Mouse (Mus musculus) MEL (cell line): ENCODE measurements around the gene Speg. TPM values are rescaled to one million over a fixed set of nuclear protein-coding genes. Genes with fewer than 3 reads are reported as not detected.

Experiments
- DNase-seq: peaks from one replicate; pipeline ENCODE4 v3.0.0; 2011; ENCODE audit warnings: low read depth, low spot score
- H3K27ac ChIP-seq: 2 replicates; pipeline ENCODE4 v1.5.1; 2012; ENCODE audit warnings: low read depth, mild to moderate bottlenecking, control low read depth, low read length, moderate library complexity; ENCODE audit not compliant: control insufficient read depth
- H3K27me3 ChIP-seq, 2 experiments: fragments of 150-350 bp in 1 of 2; sonication (generic) in 1 of 2; 2 replicates each; pipeline ENCODE4 v1.6.1; 2012; ENCODE audit warnings: low read length in 2 of 2, mild to moderate bottlenecking in 2 of 2, improper control_type of control experiment in 1 of 2, moderate library complexity in 1 of 2; ENCODE audit not compliant: insufficient read depth in 2 of 2, control insufficient read depth in 1 of 2
- H3K36me3 ChIP-seq, 2 experiments: 2 replicates each; pipeline ENCODE4 v1.6.1; 2012 to 2014; ENCODE audit warnings: low read length in 2 of 2, improper control_type of control experiment in 1 of 2, inconsistent platforms in 1 of 2, mild to moderate bottlenecking in 1 of 2; ENCODE audit not compliant: insufficient read depth in 2 of 2, control insufficient read depth in 1 of 2
- H3K4me1 ChIP-seq, 2 experiments: fragments of 150-350 bp in 1 of 2; sonication (generic) in 1 of 2; 2 replicates each; pipeline ENCODE4 v1.6.1; 2012; ENCODE audit warnings: low read length in 2 of 2, improper control_type of control experiment in 1 of 2, mild to moderate bottlenecking in 1 of 2; ENCODE audit not compliant: insufficient read depth in 2 of 2, control insufficient read depth in 1 of 2
- H3K4me3 ChIP-seq, 2 experiments: fragments of 150-350 bp in 1 of 2; sonication (generic) in 1 of 2; 2 replicates each; pipeline ENCODE4 v1.5.1; 2012; ENCODE audit warnings: low read depth in 2 of 2, low read length in 2 of 2, mild to moderate bottlenecking in 2 of 2, moderate library complexity in 2 of 2, control low read depth in 1 of 2, improper control_type of control experiment in 1 of 2; ENCODE audit not compliant: control insufficient read depth in 1 of 2, insufficient read depth in 1 of 2
- H3K79me2 ChIP-seq: 2 replicates; pipeline ENCODE4 v1.6.1; 2012; ENCODE audit warnings: mild to moderate bottlenecking, low read length, moderate library complexity; ENCODE audit not compliant: control insufficient read depth, poor library complexity, insufficient read depth
- H3K9ac ChIP-seq: 2 replicates; pipeline ENCODE4 v1.6.1; 2012; ENCODE audit warnings: low read depth, mild to moderate bottlenecking, control low read depth, low read length, moderate library complexity; ENCODE audit not compliant: control insufficient read depth, poor library complexity, severe bottlenecking
- H3K9me3 ChIP-seq: fragments of 150-350 bp; sonication (generic); replicated peaks from 2 replicates; pipeline ENCODE4 v1.6.1; 2012; ENCODE audit warnings: mild to moderate bottlenecking, low read length, improper control_type of control experiment, moderate library complexity; ENCODE audit not compliant: insufficient read depth
- BHLHE40 ChIP-seq: IDR thresholded peaks from 2 replicates; pipeline ENCODE4 v1.6.1; 2012; ENCODE audit warnings: low read depth, mild to moderate bottlenecking, inconsistent platforms, low read length, improper control_type of control experiment, borderline replicate concordance
- CHD1 ChIP-seq: IDR thresholded peaks from 2 replicates; pipeline ENCODE4 v1.6.1; 2012; ENCODE audit warnings: low read depth, mild to moderate bottlenecking, inconsistent platforms, low read length, improper control_type of control experiment
- CHD2 ChIP-seq: IDR thresholded peaks from 2 replicates; pipeline ENCODE4 v1.6.1; 2011; ENCODE audit warnings: low read length, improper control_type of control experiment
- CTCF ChIP-seq, 3 experiments: IDR thresholded peaks in 2 of 3; conservative IDR thresholded peaks in 1 of 3; 2 replicates each; pipeline ENCODE4 v1.5.1; 2011 to 2012; ENCODE audit warnings: low read length in 3 of 3, low read depth in 2 of 3, mild to moderate bottlenecking in 2 of 3, improper control_type of control experiment in 1 of 3, inconsistent platforms in 1 of 3, mixed read lengths in 1 of 3, moderate library complexity in 1 of 3; ENCODE audit not compliant: control insufficient read depth in 1 of 3, insufficient read depth in 1 of 3, poor library complexity in 1 of 3, severe bottlenecking in 1 of 3
- E2F4 ChIP-seq: IDR thresholded peaks from 2 replicates; pipeline ENCODE4 v1.6.1; 2011; ENCODE audit warnings: low read depth, low read length, improper control_type of control experiment, borderline replicate concordance
- ELF1 ChIP-seq: IDR thresholded peaks from 2 replicates; pipeline ENCODE4 v1.6.1; 2014; ENCODE audit warnings: low read depth, mild to moderate bottlenecking, inconsistent platforms, low read length, improper control_type of control experiment, moderate library complexity
- EP300 ChIP-seq, 2 experiments: IDR thresholded peaks; 2 replicates each; pipeline ENCODE4 v1.6.1; 2011; ENCODE audit warnings: improper control_type of control experiment in 2 of 2, low read length in 2 of 2, low read depth in 1 of 2, mild to moderate bottlenecking in 1 of 2
- ETS1 ChIP-seq: IDR thresholded peaks from 2 replicates; pipeline ENCODE4 v1.6.1; 2012; ENCODE audit warnings: low read depth, mild to moderate bottlenecking, inconsistent platforms, low read length, improper control_type of control experiment, moderate library complexity
- GABPA ChIP-seq: IDR thresholded peaks from 2 replicates; pipeline ENCODE4 v1.6.1; 2012; ENCODE audit warnings: low read depth, mild to moderate bottlenecking, inconsistent platforms, low read length, improper control_type of control experiment, moderate library complexity
- GATA1 ChIP-seq: IDR thresholded peaks from 2 replicates; pipeline ENCODE4 v1.6.1; 2011; ENCODE audit warnings: low read depth, low read length, improper control_type of control experiment
- HCFC1 ChIP-seq: IDR thresholded peaks from 2 replicates; pipeline ENCODE4 v1.6.1; 2012; ENCODE audit warnings: low read depth, mild to moderate bottlenecking, inconsistent platforms, low read length, improper control_type of control experiment, moderate library complexity
- JUND ChIP-seq: IDR thresholded peaks from 2 replicates; pipeline ENCODE4 v1.6.1; 2011; ENCODE audit warnings: low read depth, mild to moderate bottlenecking, improper control_type of control experiment, low read length
- KAT2A ChIP-seq: conservative IDR thresholded peaks from 2 replicates; pipeline ENCODE4 v1.6.1; 2012; ENCODE audit warnings: low read depth, low read length, improper control_type of control experiment, inconsistent platforms
- MAFK ChIP-seq: IDR thresholded peaks from 2 replicates; pipeline ENCODE4 v1.6.1; 2011; ENCODE audit warnings: low read depth, mild to moderate bottlenecking, low read length, improper control_type of control experiment, borderline replicate concordance
- MAX ChIP-seq: IDR thresholded peaks from 2 replicates; pipeline ENCODE4 v1.6.1; 2011; ENCODE audit warnings: low read length, improper control_type of control experiment
- MAZ ChIP-seq: IDR thresholded peaks from 2 replicates; pipeline ENCODE4 v1.6.1; 2012; ENCODE audit warnings: low read depth, mild to moderate bottlenecking, inconsistent platforms, low read length, improper control_type of control experiment
- MEF2A ChIP-seq: IDR thresholded peaks from 2 replicates; pipeline ENCODE4 v1.6.1; 2014; ENCODE audit warnings: low read depth, mild to moderate bottlenecking, inconsistent platforms, low read length, improper control_type of control experiment; ENCODE audit not compliant: poor library complexity, insufficient replicate concordance, severe bottlenecking; ENCODE audit errors: extremely low read depth
- MXI1 ChIP-seq: IDR thresholded peaks from 2 replicates; pipeline ENCODE4 v1.6.1; 2011; ENCODE audit warnings: mild to moderate bottlenecking, low read depth, low read length, improper control_type of control experiment
- MYB ChIP-seq: IDR thresholded peaks from 2 replicates; pipeline ENCODE4 v1.6.1; 2011; ENCODE audit warnings: mild to moderate bottlenecking, low read depth, low read length, improper control_type of control experiment
- MYC ChIP-seq: IDR thresholded peaks from 2 replicates; pipeline ENCODE4 v1.6.1; 2011; ENCODE audit warnings: low read depth, mild to moderate bottlenecking, low read length, improper control_type of control experiment, moderate library complexity
- NELFE ChIP-seq: IDR thresholded peaks from 2 replicates; pipeline ENCODE4 v1.6.1; 2011; ENCODE audit warnings: low read depth, low read length, improper control_type of control experiment
- NRF1 ChIP-seq: IDR thresholded peaks from 2 replicates; pipeline ENCODE4 v1.6.1; 2014; ENCODE audit warnings: low read depth, mild to moderate bottlenecking, inconsistent platforms, low read length, improper control_type of control experiment, moderate library complexity; ENCODE audit not compliant: poor library complexity, insufficient read depth, severe bottlenecking
- POLR2A ChIP-seq, 2 experiments: IDR thresholded peaks; 2 replicates each; pipeline ENCODE4 v1.6.1; 2011 to 2012; ENCODE audit warnings: low read length in 2 of 2, mild to moderate bottlenecking in 2 of 2, control low read depth in 1 of 2, improper control_type of control experiment in 1 of 2, low read depth in 1 of 2, moderate library complexity in 1 of 2; ENCODE audit not compliant: control insufficient read depth in 1 of 2, insufficient read depth in 1 of 2, poor library complexity in 1 of 2
- POLR2AphosphoS2 ChIP-seq: IDR thresholded peaks from 2 replicates; pipeline ENCODE4 v1.6.1; 2011; ENCODE audit warnings: low read length, improper control_type of control experiment
- POLR2AphosphoS5 ChIP-seq: IDR thresholded peaks from 2 replicates; pipeline ENCODE4 v1.6.1; 2012; ENCODE audit warnings: low read depth, borderline replicate concordance, mild to moderate bottlenecking, inconsistent platforms, low read length, moderate library complexity, mixed read lengths
- RAD21 ChIP-seq: IDR thresholded peaks from 2 replicates; pipeline ENCODE4 v1.6.1; 2011; ENCODE audit warnings: mild to moderate bottlenecking, low read depth, low read length, improper control_type of control experiment
- RCOR1 ChIP-seq: IDR thresholded peaks from 2 replicates; pipeline ENCODE4 v1.6.1; 2012; ENCODE audit warnings: low read depth, mild to moderate bottlenecking, inconsistent platforms, low read length, improper control_type of control experiment
- SMC3 ChIP-seq: IDR thresholded peaks from 2 replicates; pipeline ENCODE4 v1.6.1; 2011; ENCODE audit warnings: low read depth, low read length, improper control_type of control experiment
- TBP ChIP-seq: IDR thresholded peaks from 2 replicates; pipeline ENCODE4 v1.8.0; 2011; ENCODE audit warnings: low read depth, low read length, improper control_type of control experiment
- TCF12 ChIP-seq: IDR thresholded peaks from 2 replicates; pipeline ENCODE4 v1.6.1; 2014; ENCODE audit warnings: low read depth, mild to moderate bottlenecking, inconsistent platforms, low read length, improper control_type of control experiment, moderate library complexity
- USF1 ChIP-seq: IDR thresholded peaks from 2 replicates; pipeline ENCODE4 v1.6.1; 2014; ENCODE audit warnings: low read depth, mild to moderate bottlenecking, inconsistent platforms, low read length, improper control_type of control experiment, moderate library complexity
- USF2 ChIP-seq, 2 experiments: IDR thresholded peaks; 2 replicates each; pipeline ENCODE4 v1.6.1; 2011 to 2012; ENCODE audit warnings: improper control_type of control experiment in 2 of 2, low read length in 2 of 2, borderline replicate concordance in 1 of 2, inconsistent platforms in 1 of 2, low read depth in 1 of 2, mild to moderate bottlenecking in 1 of 2; ENCODE audit not compliant: insufficient read depth in 1 of 2
- ZKSCAN1 ChIP-seq: IDR thresholded peaks from 2 replicates; pipeline ENCODE4 v1.6.1; 2012; ENCODE audit warnings: low read depth, mild to moderate bottlenecking, inconsistent platforms, low read length, improper control_type of control experiment, moderate library complexity
- ZMIZ1 ChIP-seq: IDR thresholded peaks from 2 replicates; pipeline ENCODE4 v1.6.1; 2012; ENCODE audit warnings: low read depth, mild to moderate bottlenecking, inconsistent platforms, low read length, improper control_type of control experiment, moderate library complexity
- ZNF384 ChIP-seq: IDR thresholded peaks from 2 replicates; pipeline ENCODE4 v1.6.1; 2012; ENCODE audit warnings: low read depth, mild to moderate bottlenecking, inconsistent platforms, low read length, improper control_type of control experiment
- polyA plus RNA-seq, 2 experiments: library from polyadenylated mRNA; stranded (reverse) in 1 of 2; unstranded in 1 of 2; fragments of >175 nt in 1 of 2; fragments of >200 nt in 1 of 2; gene quantifications; 2 replicates each; pipeline versions ENCODE4 v1.2.1 to v1.2.4; 2012; ENCODE audit warnings: low replicate concordance in 2 of 2, low read depth in 1 of 2; ENCODE audit not compliant: insufficient read length in 2 of 2, insufficient read depth in 1 of 2, missing spikeins in 1 of 2
- total RNA-seq: library from RNA; depleted of rRNA; stranded (reverse); fragments of 300-350 nt; gene quantifications from 2 replicates; pipeline ENCODE4 v1.2.3, GENCODE M21; 2012

Gene Speg
- total and polyA plus RNA-seq, 3 experiments: 1.7 to 9.5 TPM; not detected in 1

DNA sequence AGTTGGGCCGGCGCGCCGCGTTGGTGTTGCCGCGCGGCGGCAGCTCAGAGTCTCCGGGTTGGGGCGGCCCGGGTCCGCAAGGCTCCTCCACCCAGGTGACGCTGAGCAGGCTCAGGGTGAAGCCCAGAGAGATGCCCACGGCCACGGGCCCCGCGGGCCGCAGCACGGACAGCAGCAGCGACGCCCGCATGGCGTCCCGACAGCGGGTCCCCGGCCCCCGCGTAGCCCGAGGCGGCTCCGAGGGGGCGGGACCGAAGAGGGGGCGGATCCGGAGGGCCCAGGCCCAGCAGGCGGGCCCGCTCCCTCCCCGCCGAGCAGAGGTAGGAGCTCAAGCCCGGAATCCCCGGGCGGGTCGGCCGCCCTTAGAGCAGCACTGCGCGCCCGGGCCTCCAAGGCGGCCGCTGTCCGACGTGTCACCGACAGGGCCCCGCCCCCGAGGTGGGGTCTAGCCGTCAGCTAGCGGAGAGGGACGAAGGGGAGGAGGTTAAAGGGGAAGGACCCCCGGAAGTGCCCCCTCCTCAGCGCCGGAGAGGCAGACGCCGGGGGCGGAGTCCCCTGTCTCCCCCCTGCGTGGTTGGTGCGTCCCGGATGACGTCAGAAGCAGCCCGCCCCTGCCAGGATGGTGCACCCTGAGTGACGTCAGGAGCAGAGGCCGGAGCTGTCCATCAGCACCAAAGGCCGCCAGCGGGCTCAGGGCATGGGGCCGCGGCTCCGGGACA, 104.0 kb downstream of the Speg start, which contains the start of the genes Chpf and Tmem198:
TSS of gene Chpf (minus strand) at position 392 of the 719 bp plus-strand sequence.
TSS of gene Tmem198 (plus strand) at position 617 of the 719 bp plus-strand sequence.
- peak; percentile 97 for DNase-seq
- H3K9me3 ChIP-seq: no peaks in the 10 kb centered on the region
- peak within 1 kb of the TSS; percentile 89 for H3K9ac ChIP-seq
- peak within 1 kb of the TSS; percentile 39 for H3K27ac ChIP-seq
- H3K4me1 ChIP-seq: 0 out of 4 replicates have a peak, but pooled peaks cover 0 to 4% of the 10 kb centered on the region in 2 experiments
- H3K36me3 ChIP-seq: peaks cover 0 to 5% of the 10 kb centered on the region in 2 experiments; a peak in 3 of 4 replicates
- peak within 1 kb of the TSS; percentile 86 to 90 for H3K4me3 ChIP-seq
- H3K79me2 ChIP-seq: peaks cover 3% of the 10 kb centered on the region; the same call in 1 of the 2 replicates
- no peaks in the 10 kb centered on the region for H3K27me3 ChIP-seq
- TF ChIP-seq SMC3 (no peak), USF2 (IDR thresholded peaks at IDR 0.05; ENCODE audit: borderline replicate concordance in 1 of 2, insufficient read depth in 1 of 2, low read depth in 1 of 2, low read length in 2 of 2) (no peak), MXI1 (peak; percentile 94), MEF2A (no peak), TCF12 (peak; percentile 9; the same call in 1 of the 2 replicates), CHD1 (0 out of 2 replicates have a peak, but pooled peaks have one; percentile 90), MAX (peak; percentile 17; the same call in 1 of the 2 replicates), GABPA (peak; percentile 75; the same call in 1 of the 2 replicates), JUND (no peak), E2F4 (no peak), NELFE (peak; percentile 79), KAT2A (no peak; the same call in 1 of the 2 replicates), CTCF (IDR thresholded peaks at IDR 0.05 in 2 of 3, conservative IDR thresholded peaks at IDR 0.05 in 1 of 3; ENCODE audit: control insufficient read depth in 1 of 3, insufficient read depth in 1 of 3, low read depth in 2 of 3, low read length in 3 of 3, poor library complexity in 1 of 3, severe bottlenecking in 1 of 3) (no peak), ZNF384 (no peak), GATA1 (no peak), MYC (no peak), USF1 (peak; percentile 25; the same call in 1 of the 2 replicates), ZMIZ1 (0 out of 2 replicates have a peak, but pooled peaks have one; percentile 51), POLR2A (IDR thresholded peaks at IDR 0.05; ENCODE audit: control insufficient read depth in 1 of 2, insufficient read depth in 1 of 2, low read depth in 1 of 2, low read length in 2 of 2, poor library complexity in 1 of 2) (peak; percentile 80 to 91; a peak in 3 of 4 replicates), MYB (no peak), RCOR1 (no peak), EP300 (IDR thresholded peaks at IDR 0.05; ENCODE audit: low read depth in 1 of 2, low read length in 2 of 2) (no peak), POLR2AphosphoS2 (0 out of 2 replicates have a peak, but pooled peaks have one; percentile 48), TBP (0 out of 2 replicates have a peak, but pooled peaks have one; percentile 27), ELF1 (peak; percentile 86), POLR2AphosphoS5 (no peak), NRF1 (0 out of 2 replicates have a peak, but pooled peaks have one; percentile 4), ZKSCAN1 (no peak), ETS1 (peak; percentile 48; the same call in 1 of the 2 replicates), RAD21 (no peak), HCFC1 (peak; percentile 82), MAFK (no peak), BHLHE40 (no peak), MAZ (peak; percentile 97), CHD2 (no peak)
